Mouse (Mus musculus) thymus, adult 2 months (tissue): ENCODE results near the gene Ube2i.

Source experiments
- CTCF ChIP-seq: fragments of 200-500 bp; IDR thresholded peaks from 2 replicates; pipeline ENCODE4 v1.5.1; 2012; ENCODE audit warnings: mild to moderate bottlenecking, control low read depth, low read length, moderate library complexity, borderline replicate concordance; ENCODE audit not compliant: control insufficient read depth, poor library complexity, insufficient read depth; ENCODE audit errors: extremely low read depth
- POLR2A ChIP-seq: fragments of 200-500 bp; IDR thresholded peaks from 2 replicates; pipeline ENCODE4 v1.6.1; 2012; ENCODE audit warnings: mild to moderate bottlenecking, low read length, control low read depth, moderate library complexity; ENCODE audit not compliant: control insufficient read depth, poor library complexity, insufficient read depth; ENCODE audit errors: extremely low read depth

DNA sequence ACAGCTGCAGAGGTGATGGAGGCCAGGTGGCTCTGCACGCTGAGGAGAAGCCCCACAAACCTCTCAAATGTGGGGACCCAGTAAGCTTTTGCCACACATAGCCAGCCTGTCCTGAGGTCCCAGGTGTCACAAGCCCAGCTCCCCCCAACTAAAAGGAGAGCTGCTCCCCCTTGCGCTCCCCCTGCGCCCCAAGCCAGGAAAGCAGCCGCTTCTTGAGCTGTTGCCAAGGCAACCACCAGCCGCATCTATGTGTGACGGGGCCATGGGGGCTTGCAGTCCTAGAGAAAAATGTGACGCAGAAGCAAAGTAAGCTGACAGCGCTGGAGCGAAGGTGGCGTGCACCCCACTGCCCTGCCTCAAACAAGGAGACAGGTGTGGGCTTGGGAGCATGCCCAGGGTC lies 20.7 kb downstream of the Ube2i start:
- TF ChIP-seq CTCF: no peak
- no peak for TF ChIP-seq POLR2A
